Mouse (Mus musculus): ENCODE results near the gene Supt5. TPM values are rescaled to one million over a fixed set of nuclear protein-coding genes. Genes with fewer than 3 reads are reported as not detected.
A peak's percentile ranks its signal among the peaks of the same experiment; 100 is the strongest.

Supt5 gene
- polyA plus RNA-seq, 1 experiment from 2014 or later, result 104 TPM

GRCm38 (mm10) chr7:28381017-28381790 is 42.7 kb upstream of the Supt5 start:
- H3K4me2 ChIP-seq (replicated peaks), result peak overlapping the region; percentile 45
- no peaks in the 10 kb centered on the region for H3K27me3 ChIP-seq
- H3K9me3 ChIP-seq, result no peaks in the 10 kb centered on the region
- H3K4me3 ChIP-seq, result peak overlapping the region; percentile 4; the same call in 1 of the 2 replicates
- WGBS, result 7% methylated on average over 30 of the region's 30 CpGs
- no peak; the same call in 1 of the 2 replicates for ATAC-seq (replicated peaks)
- H3K4me1 ChIP-seq, result peaks cover 52% of the 10 kb centered on the region
- peak overlapping the region; percentile 42 for H3K27ac ChIP-seq (replicated peaks)
- H3K9ac ChIP-seq (replicated peaks), result 0 out of 2 replicates have a peak overlapping the region, but pooled peaks have one; percentile 1
- H3K36me3 ChIP-seq, result peaks cover 11% of the 10 kb centered on the region

GRCm38 (mm10) chr7:28380237-28381016 is 41.9 kb upstream of the Supt5 start, which contains the start of gene Zfp36:
Gene Zfp36, minus strand, starts transcription at chr7:28380253.
- peaks cover 3% of the 10 kb centered on the region; the same call in 1 of the 2 replicates for H3K36me3 ChIP-seq
- no peaks in the 10 kb centered on the region for H3K9me3 ChIP-seq
- peak within 1 kb of the TSS; percentile 78 for H3K27ac ChIP-seq (replicated peaks)
- peak within 1 kb of the TSS; percentile 60 for H3K4me3 ChIP-seq
- ATAC-seq (replicated peaks), result no peak
- H3K9ac ChIP-seq (replicated peaks), result peak within 1 kb of the TSS; percentile 76
- peak within 1 kb of the TSS; percentile 90 for H3K4me2 ChIP-seq (replicated peaks)
- WGBS, result 55% methylated on average over 17 of the region's 17 CpGs
- peaks cover 57% of the 10 kb centered on the region for H3K4me1 ChIP-seq
- H3K27me3 ChIP-seq, result no peaks in the 10 kb centered on the region

- H3K27me3 ChIP-seq, result no peaks in the 10 kb centered on the region
- H3K27ac ChIP-seq (replicated peaks), result peak overlapping the region; percentile 78
- ATAC-seq (replicated peaks), result peak; percentile 53
- H3K9me3 ChIP-seq, result no peaks in the 10 kb centered on the region
- WGBS, result under 1% methylated on average over 53 of the region's 53 CpGs
- H3K36me3 ChIP-seq, result no peaks in the 10 kb centered on the region
- peaks cover 61% of the 10 kb centered on the region for H3K4me1 ChIP-seq
- H3K9ac ChIP-seq (replicated peaks), result peak overlapping the region; percentile 76
- H3K4me3 ChIP-seq, result peak overlapping the region; percentile 60
- peak overlapping the region; percentile 90 for H3K4me2 ChIP-seq (replicated peaks)
Observed at GRCm38 (mm10) chr7:28378769-28379651, 40.5 kb upstream of the Supt5 start.

- peaks cover 65% of the 10 kb centered on the region for H3K4me1 ChIP-seq
Observed at GRCm38 (mm10) chr7:28378066-28378690, 39.6 kb upstream of the Supt5 start.

GRCm38 (mm10) chr7:28377190-28378065 is 38.9 kb upstream of the Supt5 start:
- 81% methylated on average over 18 of the region's 18 CpGs for WGBS
- H3K27ac ChIP-seq (replicated peaks), result no peak overlapping the region
- H3K4me2 ChIP-seq (replicated peaks), result peak overlapping the region; percentile 90
- H3K9ac ChIP-seq (replicated peaks), result no peak overlapping the region; the same call in 1 of the 2 replicates
- H3K4me1 ChIP-seq, result peaks cover 66% of the 10 kb centered on the region
- H3K36me3 ChIP-seq, result no peaks in the 10 kb centered on the region
- ATAC-seq (replicated peaks), result no peak
- no peaks in the 10 kb centered on the region for H3K27me3 ChIP-seq
- H3K9me3 ChIP-seq, result no peaks in the 10 kb centered on the region
- peak overlapping the region; percentile 60 for H3K4me3 ChIP-seq

More at GRCm38 (mm10) chr7:28378066-28378690, 39.6 kb upstream of the Supt5 start:
- WGBS, result 57% methylated on average over 32 of the region's 32 CpGs
- Histone ChIP-seq H3K27me3 (no peaks in the 10 kb centered on the region), H3K4me3 (peak overlapping the region; percentile 60), H3K9ac (replicated peaks) (peak overlapping the region; percentile 76), H3K27ac (replicated peaks) (no peak overlapping the region), H3K9me3 (no peaks in the 10 kb centered on the region), H3K4me2 (replicated peaks) (peak overlapping the region; percentile 90), H3K36me3 (no peaks in the 10 kb centered on the region)
- ATAC-seq (replicated peaks), result no peak

GRCm38 (mm10) chr7:28376011-28376771 is 37.6 kb upstream of the Supt5 start:
- Histone ChIP-seq H3K27ac (replicated peaks) (peak overlapping the region; percentile 95), H3K4me3 (peak overlapping the region; percentile 43), H3K36me3 (no peaks in the 10 kb centered on the region), H3K9ac (replicated peaks) (peak overlapping the region; percentile 51), H3K4me2 (replicated peaks) (peak overlapping the region; percentile 57), H3K9me3 (no peaks in the 10 kb centered on the region), H3K4me1 (peaks cover 57% of the 10 kb centered on the region), H3K27me3 (no peaks in the 10 kb centered on the region)
- no peak for ATAC-seq (replicated peaks)
- 9% methylated on average over 30 of the region's 30 CpGs for WGBS

- WGBS, result 1% methylated on average over 35 of the region's 36 CpGs
- Histone ChIP-seq H3K9me3 (no peaks in the 10 kb centered on the region), H3K4me3 (peak overlapping the region; percentile 43), H3K9ac (replicated peaks) (peak overlapping the region; percentile 51), H3K36me3 (no peaks in the 10 kb centered on the region), H3K27ac (replicated peaks) (peak overlapping the region; percentile 95), H3K4me1 (peaks cover 60% of the 10 kb centered on the region), H3K27me3 (no peaks in the 10 kb centered on the region), H3K4me2 (replicated peaks) (peak overlapping the region; percentile 57)
- peak; percentile 38 for ATAC-seq (replicated peaks)
Observed at GRCm38 (mm10) chr7:28375176-28375921, 36.8 kb upstream of the Supt5 start.

GRCm38 (mm10) chr7:28374647-28375046 is 36.1 kb upstream of the Supt5 start:
- WGBS, result 78% methylated on average over 10 of the region's 10 CpGs
- H3K4me3 ChIP-seq, result no peak overlapping the region
- peak overlapping the region; percentile 95; the same call in 1 of the 2 replicates for H3K27ac ChIP-seq (replicated peaks)
- H3K4me1 ChIP-seq, result peaks cover 67% of the 10 kb centered on the region
- no peaks in the 10 kb centered on the region for H3K27me3 ChIP-seq
- H3K9me3 ChIP-seq, result no peaks in the 10 kb centered on the region
- H3K4me2 ChIP-seq (replicated peaks), result no peak overlapping the region
- no peak for ATAC-seq (replicated peaks)
- H3K9ac ChIP-seq (replicated peaks), result no peak overlapping the region
- H3K36me3 ChIP-seq, result no peaks in the 10 kb centered on the region

- H3K27me3 ChIP-seq, result no peaks in the 10 kb centered on the region
- peaks cover 3% of the 10 kb centered on the region; the same call in 1 of the 2 replicates for H3K36me3 ChIP-seq
- H3K9ac ChIP-seq (replicated peaks), result no peak overlapping the region
- ATAC-seq (replicated peaks), result no peak
- no peaks in the 10 kb centered on the region for H3K9me3 ChIP-seq
- peaks cover 66% of the 10 kb centered on the region for H3K4me1 ChIP-seq
- 86% methylated on average over 7 of the region's 7 CpGs for WGBS
- H3K27ac ChIP-seq (replicated peaks), result peak overlapping the region; percentile 90
- H3K4me2 ChIP-seq (replicated peaks), result no peak overlapping the region
- no peak overlapping the region for H3K4me3 ChIP-seq
Observed at GRCm38 (mm10) chr7:28373891-28374495, 35.4 kb upstream of the Supt5 start.
